Mouse (Mus musculus) layer of hippocampus, postnatal 36 days (tissue): ENCODE measurements around the gene Plet1. TPM values are rescaled to one million over a fixed set of nuclear protein-coding genes. Genes with fewer than 3 reads are reported as not detected.
A peak's percentile ranks its signal among the peaks of the same experiment; 100 is the strongest.

Source experiments
- DNase-seq, 2 experiments: peaks; one replicate each; pipeline ENCODE4 v3.0.0; 2022
- total RNA-seq, 2 experiments: library from RNA; stranded (reverse); gene quantifications; 2 replicates each; pipeline ENCODE4 v1.2.3; 2021

Gene Plet1
- total RNA-seq, 2 experiments from 2014 or later: not detected

DNA sequence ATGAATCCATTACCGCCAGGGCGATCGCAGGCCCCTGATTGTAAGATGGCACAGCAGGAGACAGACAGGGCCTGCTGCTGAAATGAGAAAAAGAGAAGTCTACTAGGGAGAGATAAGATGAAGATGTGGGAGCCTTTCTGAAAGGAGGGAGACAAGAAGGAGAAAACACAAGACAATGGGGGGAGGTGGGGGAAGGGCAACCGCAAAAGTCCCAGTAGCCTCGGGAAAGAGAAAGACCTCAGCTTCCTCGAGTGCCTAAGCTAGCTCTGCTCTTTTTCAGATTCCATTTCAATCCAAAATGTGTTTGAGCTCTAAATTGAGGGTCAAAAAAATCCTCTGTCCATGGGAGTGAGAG lies 1.8 kb downstream of the Plet1 start:
- no peak for DNase-seq

DNA sequence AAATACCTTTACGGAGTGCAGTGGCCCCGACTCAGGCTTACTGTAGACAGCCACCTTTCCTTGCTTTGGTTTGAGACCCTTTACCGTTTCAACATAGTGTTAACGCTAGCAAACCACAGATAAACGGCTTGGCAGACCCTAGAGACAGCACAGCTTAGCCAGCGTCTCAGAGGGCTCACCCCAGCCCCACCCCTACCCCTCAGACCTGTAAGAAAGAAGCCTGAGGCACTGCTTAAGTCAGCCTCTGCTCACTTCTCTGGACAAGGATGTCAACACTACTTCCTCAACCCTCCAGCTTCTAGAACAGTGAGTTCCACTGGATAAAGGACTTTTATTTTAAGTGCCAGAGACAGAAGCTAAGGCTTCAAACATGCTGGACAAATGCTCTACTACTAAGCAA lies 2.2 kb downstream of the Plet1 start:
- DNase-seq: no peak

DNA sequence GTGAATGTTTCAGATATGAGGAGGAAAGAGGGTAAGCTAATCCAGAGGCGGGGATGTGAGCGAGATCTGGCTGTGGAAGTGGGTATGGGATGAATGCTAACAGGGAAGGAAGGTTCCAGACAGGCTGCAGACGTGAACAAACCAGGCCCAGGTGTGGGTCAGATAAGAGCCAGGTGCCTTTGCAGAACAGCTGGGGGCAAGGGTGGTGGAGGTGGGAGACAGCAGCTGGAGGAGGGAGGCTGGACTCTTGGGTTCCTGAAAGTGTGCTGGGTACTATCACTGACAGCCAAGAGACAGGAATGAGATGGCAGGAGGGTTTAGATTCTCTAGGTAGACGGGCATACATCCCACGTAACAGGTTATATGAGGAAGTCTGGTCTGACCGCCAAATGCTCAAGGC lies 2.8 kb downstream of the Plet1 start:
- DNase-seq: no peak

GRCm38 (mm10) chr9:50497536-50497935 lies 3.2 kb downstream of the Plet1 start:
- DNase-seq: no peak

- no peak for DNase-seq
These were observed 4.5 kb downstream of the Plet1 start for GRCm38 (mm10) chr9:50498815-50499214.

DNA sequence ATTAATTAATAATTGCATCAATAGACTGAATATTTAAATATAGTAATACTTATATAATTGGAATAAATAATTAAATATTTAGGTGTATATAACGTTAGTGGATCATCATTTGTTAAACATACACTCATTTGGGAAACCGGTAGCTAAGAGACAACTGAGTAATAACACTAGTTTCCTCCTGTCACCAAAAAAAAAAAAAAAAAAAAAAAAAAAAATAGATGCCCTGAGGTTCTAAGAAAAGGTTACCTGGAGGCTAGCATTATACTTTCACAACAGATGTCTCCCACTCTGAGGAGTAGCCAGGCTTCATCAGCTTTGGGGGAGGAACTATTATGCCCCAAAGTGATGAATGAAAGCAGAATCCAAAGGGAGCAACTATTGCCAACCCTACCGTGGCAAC lies 5.5 kb downstream of the Plet1 start:
- no peak for DNase-seq

DNA sequence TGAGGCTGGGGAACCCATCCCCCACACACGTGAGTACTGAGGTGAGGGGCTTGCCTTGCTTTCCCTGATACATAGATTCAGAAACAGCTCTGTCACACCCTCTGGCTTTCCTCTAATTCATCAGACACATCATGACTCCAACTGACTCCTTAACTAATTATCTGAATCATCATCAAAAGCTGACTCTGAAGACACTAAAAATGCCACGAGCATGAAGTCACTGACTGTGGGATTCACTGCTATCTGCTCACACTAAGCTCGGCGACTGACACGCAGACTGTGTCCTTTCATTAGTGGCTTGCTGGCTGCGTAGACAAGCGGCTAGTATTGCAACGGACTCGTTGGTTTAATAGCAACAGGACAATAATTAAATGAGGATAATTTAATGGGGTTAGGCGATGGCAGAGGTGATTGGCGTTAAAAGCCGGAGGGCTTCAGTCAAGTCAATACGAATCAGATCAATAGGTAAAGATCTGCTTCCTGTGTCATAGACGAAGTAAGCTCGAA lies 6.2 kb downstream of the Plet1 start:
- no peak for DNase-seq

- DNase-seq: no peak
These were observed 6.7 kb downstream of the Plet1 start for GRCm38 (mm10) chr9:50500974-50501501.

DNA sequence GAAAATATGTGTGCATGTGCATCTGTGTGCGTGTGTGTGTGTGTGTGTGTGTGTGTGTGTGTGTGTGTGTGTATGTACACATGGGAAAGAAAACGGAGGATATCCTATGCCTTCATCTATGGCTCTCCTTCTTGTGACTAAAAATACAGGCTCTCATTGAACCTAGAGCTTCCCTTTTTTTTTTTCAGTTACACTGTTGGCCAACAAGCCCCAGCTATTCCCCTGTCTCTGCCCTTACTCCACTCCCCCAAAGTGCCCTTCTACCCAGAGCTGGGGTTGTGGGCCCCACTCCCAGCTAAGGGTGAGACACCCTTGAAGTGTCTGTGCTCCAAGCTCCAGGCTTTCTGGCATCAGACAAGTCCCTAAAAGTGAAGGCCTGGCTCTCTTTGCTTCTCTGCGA lies 8.6 kb downstream of the Plet1 start:
- DNase-seq: no peak

DNA sequence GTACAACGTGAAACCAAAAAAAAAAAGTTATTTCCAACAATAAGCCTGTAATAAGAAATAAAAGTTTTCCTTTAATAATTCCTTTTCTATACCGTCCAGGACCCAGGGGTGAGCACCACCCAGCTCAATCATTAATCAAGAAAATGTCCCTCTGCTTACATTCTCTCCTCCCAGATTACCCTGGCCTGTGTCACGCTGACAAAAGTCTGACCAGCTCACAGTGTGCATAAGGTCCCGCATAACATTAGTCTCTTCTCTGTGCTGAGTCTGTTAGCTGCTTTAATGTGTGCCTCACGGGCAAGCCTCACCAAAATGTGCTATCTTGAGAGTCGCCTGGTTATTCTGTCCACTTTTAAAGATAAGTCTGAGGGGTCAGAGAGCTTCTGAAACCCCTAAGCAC lies 11.1 kb downstream of the Plet1 start:
- no peak for DNase-seq

DNA sequence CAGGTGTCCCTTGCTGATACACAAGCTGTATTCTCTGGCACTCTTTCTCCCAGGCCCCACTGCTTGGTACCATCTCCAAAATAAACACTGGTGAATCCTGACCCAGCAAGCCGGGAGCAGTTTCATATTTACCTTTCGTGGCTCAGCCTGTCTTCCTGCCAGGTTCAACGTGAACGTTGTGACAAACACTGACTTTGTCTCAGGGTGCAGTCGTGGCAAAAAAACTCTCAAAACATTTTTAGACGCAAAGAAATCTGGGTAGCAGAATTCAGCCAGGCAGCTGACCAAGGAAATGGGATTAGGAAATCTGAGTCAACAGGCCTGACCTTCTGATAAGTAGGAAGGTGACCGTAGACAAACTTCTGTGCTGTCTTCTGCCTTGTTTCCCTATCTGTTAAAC lies 13.2 kb downstream of the Plet1 start:
- no peak for DNase-seq

- no peak for DNase-seq
These were observed 21.1 kb downstream of the Plet1 start for GRCm38 (mm10) chr9:50515462-50515861.

GRCm38 (mm10) chr9:50518781-50519180 lies 24.5 kb downstream of the Plet1 start:
- DNase-seq: no peak

DNA sequence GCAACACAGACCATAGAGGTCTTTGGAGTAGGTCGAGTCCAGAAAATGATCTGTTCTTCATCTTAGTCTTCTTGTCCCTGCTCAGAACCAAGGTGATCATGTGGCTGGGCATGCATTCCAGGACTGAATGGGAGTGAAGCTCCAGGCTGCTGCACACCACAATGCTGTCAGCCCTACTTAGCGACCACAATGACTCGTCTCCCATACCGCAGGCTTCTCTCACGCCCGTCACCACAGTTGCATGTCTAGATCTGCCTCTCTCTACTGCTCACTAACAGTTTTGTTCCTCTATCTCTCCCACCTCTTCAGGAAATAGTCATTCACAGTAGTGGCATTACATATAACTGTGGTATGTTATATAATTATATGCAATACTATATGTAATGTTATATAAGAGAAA lies 26.4 kb downstream of the Plet1 start:
- no peak for DNase-seq

- DNase-seq: no peak
These were observed 27.2 kb downstream of the Plet1 start for GRCm38 (mm10) chr9:50521562-50521961.

DNA sequence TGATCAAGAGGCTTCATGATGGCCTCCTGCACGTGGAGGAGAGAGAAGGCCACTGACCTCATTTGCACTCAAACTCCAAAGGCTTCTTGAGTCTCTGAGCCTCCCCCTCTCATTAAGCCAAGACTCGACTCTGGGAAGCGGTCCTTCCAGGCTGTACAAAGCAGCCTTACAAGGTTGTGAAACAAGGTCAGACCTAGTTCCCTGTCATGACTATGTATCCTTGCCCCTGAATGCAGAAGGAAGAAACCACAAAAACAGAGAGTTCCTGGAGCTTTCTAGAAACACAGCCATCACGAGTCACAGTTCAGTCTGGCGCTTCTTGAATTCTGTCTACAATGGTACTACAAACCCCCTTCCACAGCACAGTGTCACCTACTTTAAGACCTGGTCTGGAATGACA lies 28.2 kb downstream of the Plet1 start:
- no peak for DNase-seq

DNA sequence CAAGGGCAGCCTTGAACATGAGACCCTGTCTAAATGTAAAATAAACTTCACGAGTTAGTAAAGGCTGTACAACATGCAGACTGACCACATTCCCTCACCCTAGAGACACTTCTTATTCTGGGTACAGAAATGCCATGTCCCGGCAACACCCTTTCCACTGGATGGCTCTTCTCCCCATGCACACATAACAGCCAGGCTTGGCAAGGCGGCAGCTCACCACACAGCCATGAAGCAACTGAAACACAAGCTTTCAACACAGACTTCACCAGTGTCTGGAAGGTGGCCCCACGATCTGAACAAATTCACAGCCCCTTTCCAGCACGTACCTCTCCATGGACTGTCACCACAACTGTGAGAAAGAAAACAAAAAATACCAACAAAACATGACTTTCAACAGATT lies 30.6 kb downstream of the Plet1 start:
- no peak for DNase-seq

DNA sequence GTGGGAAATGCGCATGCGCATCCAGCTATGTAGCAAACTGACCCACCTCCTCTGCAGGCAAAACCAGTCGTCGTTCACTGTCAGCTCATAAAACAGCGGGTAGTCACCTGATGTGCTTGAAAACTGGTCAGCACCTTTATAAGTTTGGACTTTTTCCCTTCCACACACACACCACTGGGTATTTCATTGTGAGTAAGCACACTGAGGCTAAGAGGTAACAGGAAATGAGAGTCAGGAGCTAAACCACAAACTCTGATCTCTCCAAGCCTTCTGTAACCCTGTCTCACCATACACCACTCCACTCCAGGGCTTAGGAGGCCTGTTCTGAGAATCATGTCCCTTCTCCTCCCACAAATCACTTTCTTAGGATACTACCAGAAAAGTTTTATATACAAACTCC lies 31.3 kb downstream of the Plet1 start:
- no peak for DNase-seq

GRCm38 (mm10) chr9:50527860-50528259 lies 33.5 kb downstream of the Plet1 start:
- no peak for DNase-seq

DNA sequence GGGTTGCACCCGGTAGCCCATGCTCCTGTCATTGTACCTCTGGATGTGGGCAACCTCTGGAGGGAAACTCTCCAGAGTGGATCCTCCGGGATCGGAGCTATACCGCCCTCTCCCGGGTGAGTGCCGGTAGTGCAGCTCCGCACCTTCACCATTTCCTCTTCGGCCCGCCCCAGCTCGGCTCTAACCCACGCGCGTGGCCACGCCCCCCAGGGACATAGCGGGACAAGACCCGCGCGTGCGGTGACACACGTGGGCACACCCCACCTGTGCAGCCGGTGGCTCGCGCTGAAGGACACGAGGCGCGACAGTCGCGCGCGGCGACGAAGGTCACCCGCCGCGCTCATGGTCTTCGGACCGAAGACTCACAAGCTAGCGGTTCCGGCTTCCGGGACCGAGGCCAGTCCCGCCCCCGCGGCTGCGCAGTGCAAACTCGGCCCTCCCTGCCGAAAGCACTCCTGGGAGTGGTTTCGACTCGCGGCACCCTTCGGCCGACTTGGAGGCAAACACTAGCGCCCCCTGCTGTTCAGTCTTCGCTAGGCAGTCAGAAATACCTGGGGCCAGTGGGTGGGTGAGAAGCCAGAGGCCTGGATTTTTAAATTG lies 34.1 kb downstream of the Plet1 start, which contains the start of gene Pts:
Gene Pts, minus strand, starts transcription at position 432 of the 600 bp plus-strand sequence.
- DNase-seq: peak; percentile 94 to 96

DNA sequence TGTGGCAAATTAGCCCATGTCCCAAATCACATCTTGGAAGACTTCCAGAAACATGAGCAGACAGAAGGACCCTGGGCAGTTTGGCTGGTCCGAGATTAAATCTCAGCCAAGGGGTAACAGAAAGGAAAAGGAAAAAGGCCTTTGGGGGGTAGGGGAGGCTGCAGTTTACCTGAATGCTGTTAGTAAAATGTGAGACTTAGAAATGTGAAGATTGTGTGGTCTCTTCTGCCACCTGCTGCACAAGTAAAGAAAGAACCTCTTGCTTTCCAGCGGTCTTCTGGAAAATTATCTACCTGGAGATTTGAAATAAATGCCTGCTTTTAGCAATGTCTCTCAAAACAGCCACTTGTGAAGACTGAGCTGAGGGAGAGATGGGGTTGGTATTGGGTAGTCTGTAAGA lies 36.6 kb downstream of the Plet1 start:
- DNase-seq: peak in 1 of 2 experiments; percentile 37

DNA sequence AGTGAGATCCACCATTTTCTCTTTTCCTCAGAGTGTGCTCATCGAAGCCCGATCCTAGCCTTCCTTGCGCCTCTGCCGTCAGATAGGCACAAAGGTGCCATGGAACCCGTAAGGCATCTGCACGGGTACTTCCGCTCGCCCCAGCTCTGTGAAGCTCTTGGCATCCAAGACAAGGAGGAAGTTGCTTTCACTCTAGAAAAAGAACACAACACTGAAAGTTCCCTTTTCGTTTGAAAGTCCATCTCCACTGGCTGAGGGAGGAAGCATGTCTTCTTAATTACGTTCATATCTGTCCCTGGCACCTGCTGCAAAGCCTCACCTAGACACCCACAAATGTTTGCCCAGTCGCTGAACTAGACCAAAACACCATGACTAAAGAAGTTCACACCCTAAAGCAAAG lies 39.0 kb downstream of the Plet1 start:
- DNase-seq: no peak

- DNase-seq: no peak
These were observed 39.5 kb downstream of the Plet1 start for GRCm38 (mm10) chr9:50533791-50534190.

DNA sequence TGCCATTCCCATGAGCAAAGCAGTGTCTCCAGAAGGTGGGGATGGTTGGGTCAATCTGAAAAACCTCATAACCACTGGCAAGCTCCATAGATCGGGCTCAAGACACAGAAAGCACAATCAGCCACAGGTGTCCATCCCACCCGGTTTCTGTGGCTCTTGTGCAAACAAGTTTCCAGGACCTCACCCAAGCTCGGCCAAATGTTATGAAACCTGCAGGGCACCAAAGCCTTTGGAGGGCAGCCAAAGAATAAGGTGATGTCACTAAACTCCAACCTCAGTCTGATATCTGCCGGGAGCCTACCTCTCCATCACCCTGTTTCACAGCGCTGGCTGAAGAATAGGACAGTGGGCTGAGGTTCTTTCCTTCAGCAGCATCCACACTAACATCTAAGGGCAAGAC lies 41.6 kb downstream of the Plet1 start:
- DNase-seq: no peak

DNA sequence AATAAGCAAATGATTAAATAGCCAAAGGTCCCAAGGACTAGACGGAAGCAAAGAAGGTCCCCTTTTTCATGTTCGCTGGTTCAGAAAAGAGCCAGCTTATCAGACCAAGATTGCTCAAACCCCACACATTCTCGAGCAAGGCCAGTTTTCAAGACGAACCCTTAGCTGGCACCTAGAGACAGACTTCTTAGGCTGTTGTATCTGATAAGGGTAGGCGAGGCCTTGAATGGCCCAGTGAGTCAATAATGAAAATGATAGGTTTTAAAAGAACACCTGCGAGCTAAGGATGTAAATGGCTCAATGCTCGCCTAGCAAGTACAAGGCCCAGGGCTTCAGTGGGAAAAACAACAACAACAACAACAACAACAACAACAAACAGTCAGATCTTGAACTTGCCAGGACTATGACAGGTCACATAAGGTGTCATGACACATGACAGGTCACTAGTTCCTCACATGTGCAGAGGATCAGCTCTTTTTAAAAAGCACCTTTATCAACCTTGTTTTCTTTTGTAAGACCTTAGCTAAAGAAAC lies 42.3 kb downstream of the Plet1 start:
- DNase-seq: no peak
